Mouse (Mus musculus): ENCODE measurements around the gene Adam22.

Gene Adam22

GRCm38 (mm10) chr5:8164773-8165172 is 203.2 kb downstream of the Adam22 start:
- DNase-seq (ENCODE audit: extremely low spot score, low spot score) = no peak

- no peak for DNase-seq (ENCODE audit: extremely low spot score, low spot score)
Observed at GRCm38 (mm10) chr5:8151645-8152044, 216.3 kb downstream of the Adam22 start.

GRCm38 (mm10) chr5:8146146-8146545 is 221.8 kb downstream of the Adam22 start:
- no peak for DNase-seq (ENCODE audit: extremely low spot score, low spot score)

- no peak for DNase-seq (ENCODE audit: extremely low spot score, low spot score)
Observed at GRCm38 (mm10) chr5:8145473-8145872, 222.5 kb downstream of the Adam22 start.

GRCm38 (mm10) chr5:8132546-8132945 is 235.4 kb downstream of the Adam22 start:
- DNase-seq (ENCODE audit: extremely low spot score, low spot score) = no peak

GRCm38 (mm10) chr5:8131918-8132317 is 236.0 kb downstream of the Adam22 start:
- no peak for DNase-seq (ENCODE audit: extremely low spot score, low spot score)

- DNase-seq (ENCODE audit: extremely low spot score, low spot score) = no peak
Observed at GRCm38 (mm10) chr5:8129750-8130149, 238.2 kb downstream of the Adam22 start.

GRCm38 (mm10) chr5:8120926-8121325 is 247.0 kb downstream of the Adam22 start:
- DNase-seq (ENCODE audit: extremely low spot score, low spot score) = no peak

- DNase-seq (ENCODE audit: extremely low spot score, low spot score) = no peak
Observed at GRCm38 (mm10) chr5:8120087-8120486, 247.9 kb downstream of the Adam22 start.

GRCm38 (mm10) chr5:8116561-8117168 is 251.3 kb downstream of the Adam22 start:
- DNase-seq (ENCODE audit: extremely low spot score, low spot score) = no peak

GRCm38 (mm10) chr5:8112246-8112645 is 255.7 kb downstream of the Adam22 start:
- no peak for DNase-seq (ENCODE audit: extremely low spot score, low spot score)

- DNase-seq (ENCODE audit: extremely low spot score, low spot score) = no peak
Observed at GRCm38 (mm10) chr5:8111691-8112090, 256.3 kb downstream of the Adam22 start.

- DNase-seq (ENCODE audit: extremely low spot score, low spot score) = no peak
Observed at GRCm38 (mm10) chr5:8095689-8096088, 272.3 kb downstream of the Adam22 start.

- DNase-seq (ENCODE audit: extremely low spot score, low spot score) = no peak
Observed at GRCm38 (mm10) chr5:8094921-8095320, 273.0 kb downstream of the Adam22 start.

GRCm38 (mm10) chr5:8088147-8088546 is 279.8 kb downstream of the Adam22 start:
- DNase-seq (ENCODE audit: extremely low spot score, low spot score) = no peak

- DNase-seq (ENCODE audit: extremely low spot score, low spot score) = no peak
Observed at GRCm38 (mm10) chr5:8085661-8086060, 282.3 kb downstream of the Adam22 start.

- no peak for DNase-seq (ENCODE audit: extremely low spot score, low spot score)
Observed at GRCm38 (mm10) chr5:8082800-8083509, 285.0 kb downstream of the Adam22 start.

- DNase-seq (ENCODE audit: extremely low spot score, low spot score) = no peak
Observed at GRCm38 (mm10) chr5:8077481-8077880, 290.5 kb downstream of the Adam22 start.

GRCm38 (mm10) chr5:8073901-8074561 is 293.9 kb downstream of the Adam22 start:
- no peak for DNase-seq (ENCODE audit: extremely low spot score, low spot score)

GRCm38 (mm10) chr5:8073406-8073805 is 294.6 kb downstream of the Adam22 start:
- DNase-seq (ENCODE audit: extremely low spot score, low spot score) = no peak

GRCm38 (mm10) chr5:8063207-8063606 is 304.8 kb downstream of the Adam22 start:
- no peak for DNase-seq (ENCODE audit: extremely low spot score, low spot score)

GRCm38 (mm10) chr5:8062469-8062868 is 305.5 kb downstream of the Adam22 start:
- DNase-seq (ENCODE audit: extremely low spot score, low spot score) = no peak

- DNase-seq (ENCODE audit: extremely low spot score, low spot score) = no peak
Observed at GRCm38 (mm10) chr5:8058056-8058455, 309.9 kb downstream of the Adam22 start.
